Mouse (Mus musculus) liver, embryonic 18 days (tissue): ENCODE results near the gene Relt. TPM values are rescaled to one million over a fixed set of nuclear protein-coding genes. Genes with fewer than 3 reads are reported as not detected.

Source experiments
- polyA plus RNA-seq: library from polyadenylated mRNA; depleted of rRNA; stranded (reverse); fragments of >200 nt; gene quantifications from 2 replicates; pipeline ENCODE4 v1.2.3, GENCODE M21; 2012; rRNA removed

The Relt gene
- 12.6 and 14.5 TPM in 2 replicates for polyA plus RNA-seq

DNA sequence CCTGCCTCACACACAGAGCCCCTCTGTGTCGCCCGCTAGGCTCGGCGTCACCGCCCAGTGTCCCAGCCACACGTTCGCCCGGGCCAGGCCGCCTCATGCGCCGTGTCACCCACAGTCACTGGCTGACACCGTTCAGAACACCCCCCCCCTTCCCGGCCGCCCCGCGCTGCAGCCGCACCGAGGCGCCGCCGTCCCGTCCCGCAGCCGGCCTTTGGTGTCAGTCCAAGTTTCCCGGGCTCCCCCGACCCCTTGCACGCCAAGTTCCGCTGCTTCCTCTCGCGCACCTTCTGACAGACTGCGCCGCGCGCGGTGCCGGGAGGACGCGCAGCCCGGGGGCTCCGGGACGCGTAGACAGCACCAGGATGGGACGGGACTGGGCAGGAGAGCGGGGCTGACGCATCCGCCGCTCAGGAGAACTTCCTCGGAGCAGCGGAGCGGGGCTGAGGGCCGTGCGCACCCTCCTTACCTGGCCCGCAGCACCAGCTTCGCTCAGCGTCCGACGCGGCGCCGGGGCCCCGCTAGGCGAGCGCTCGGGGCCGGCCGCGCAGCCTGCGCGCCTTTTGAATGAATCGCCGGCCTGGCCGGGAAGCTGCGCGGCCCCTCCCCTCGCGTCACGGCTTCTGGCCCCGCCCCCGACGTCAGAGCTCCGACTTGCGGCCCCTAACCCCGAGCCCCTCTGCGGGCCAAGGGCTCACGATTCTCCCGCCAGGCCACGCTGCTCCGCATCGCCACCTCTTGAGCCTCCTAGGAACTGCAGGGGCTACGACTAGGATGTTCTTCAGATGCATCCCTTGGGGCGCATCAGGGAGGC lies at the start of gene Relt:
Gene Relt, minus strand, starts transcription at position 619 of the 811 bp plus-strand sequence.

Other genes with a start within 250 kb of the Relt start
- 0.89 and 1.5 TPM in 2 replicates for gene Plekhb1, start 201.0 kb downstream of the Relt start, polyA plus RNA-seq
- gene Fam168a, start 156.8 kb downstream of the Relt start, polyA plus RNA-seq: 4.3 and 5.0 TPM in 2 replicates
- 1.7 and 2.1 TPM in 2 replicates for gene Arhgef17, start 68.7 kb upstream of the Relt start, polyA plus RNA-seq
- gene P2ry6, start 111.2 kb upstream of the Relt start, polyA plus RNA-seq: 4.4 and 4.7 TPM in 2 replicates
- gene P2ry2, start 149.4 kb upstream of the Relt start, polyA plus RNA-seq: 4.0 and 4.3 TPM in 2 replicates
- gene Fchsd2, start 229.4 kb upstream of the Relt start, polyA plus RNA-seq: 4.9 and 5.1 TPM in 2 replicates